In genomic region chr10:80819406-80819805, GRCm38 (mm10) we compare ENCODE assay signal across 25 mouse cellular contexts. TPM values are rescaled to one million over a fixed set of nuclear protein-coding genes. Genes with fewer than 3 reads are reported as not detected.
DNase-seq lines count a peak whose midpoint lies in the region; ATAC-seq and TF ChIP-seq lines count a peak whose summit lies in the region.
"Had no signal": no experiment of that assay in that cellular context is flagged by ENCODE, and none has a peak within 500 bp of the region (broad histone marks: within the 10 kb centered on the region; RNA-seq: fewer than 3 reads in every experiment).

No protein-coding gene starts in this region.

- no peaks in the 10 kb centered on the region for H3K9me3 ChIP-seq in hindbrain, embryonic 16.5 days (ENCODE audit: control insufficient read depth, low read length)
- no peaks in the 10 kb centered on the region for H3K9me3 ChIP-seq in hindbrain, embryonic 11.5 days (ENCODE audit: control insufficient read depth, low read length)
- no peaks in the 10 kb centered on the region for H3K9me3 ChIP-seq in liver, embryonic 13.5 days (replicated peaks)
- H3K9me3 ChIP-seq: forebrain, embryonic 10.5 days; hindbrain, embryonic 15.5 days; limb, embryonic 10.5 days; midbrain, embryonic 12.5 days; neural tube, embryonic 15.5 days had no signal

- 0 out of 2 replicates have a peak overlapping the region, but pooled peaks have one; percentile 11 for H3K9ac ChIP-seq in hindbrain, embryonic 16.5 days (ENCODE audit: low read depth, low read length)
- H3K9ac ChIP-seq in hindbrain, embryonic 11.5 days (ENCODE audit: low read depth, low read length), result no peak overlapping the region
- H3K9ac ChIP-seq in liver, embryonic 13.5 days, result peak overlapping the region; percentile 54
- H3K9ac ChIP-seq: hindbrain, embryonic 15.5 days; lung, embryonic 14.5 days; midbrain, embryonic 12.5 days; neural tube, embryonic 15.5 days had no signal

- no peaks in the 10 kb centered on the region for H3K36me3 ChIP-seq in hindbrain, embryonic 16.5 days (ENCODE audit: control insufficient read depth, insufficient read depth, low read length)
- no peaks in the 10 kb centered on the region for H3K36me3 ChIP-seq in hindbrain, embryonic 11.5 days (ENCODE audit: control insufficient read depth, insufficient read depth, low read length)
- no peaks in the 10 kb centered on the region for H3K36me3 ChIP-seq in liver, embryonic 13.5 days
- H3K36me3 ChIP-seq: forebrain, embryonic 10.5 days; hindbrain, embryonic 15.5 days; limb, embryonic 10.5 days; midbrain, embryonic 12.5 days; neural tube, embryonic 15.5 days had no signal

- ATAC-seq in hindbrain, embryonic 16.5 days, result no peak
- ATAC-seq in hindbrain, embryonic 11.5 days (ENCODE audit: low FRiP score), result no peak
- ATAC-seq in liver, embryonic 13.5 days (ENCODE audit: low read depth), result no peak

- no peak for TF ChIP-seq CTCF in bone marrow, adult 2 months (IDR thresholded peaks at IDR 0.05; ENCODE audit: control insufficient read depth, insufficient read depth, low read length)

- 64% methylated on average over 3 of the region's 3 CpGs for WGBS in hindbrain, embryonic 16.5 days
- 60% methylated on average over 3 of the region's 3 CpGs for WGBS in hindbrain, embryonic 11.5 days
- 73% methylated on average over 3 of the region's 3 CpGs for WGBS in bone marrow, adult 2 months
- 52% methylated on average over 3 of the region's 3 CpGs for WGBS in liver, embryonic 13.5 days (ENCODE audit: insufficient replicate concordance)

- no peak for TF ChIP-seq POLR2A in bone marrow, adult 2 months (IDR thresholded peaks at IDR 0.05; ENCODE audit: borderline replicate concordance, control insufficient read depth, low read depth, low read length)

- H3K4me1 ChIP-seq in hindbrain, embryonic 16.5 days (ENCODE audit: control insufficient read depth, insufficient read depth, low read depth, low read length), result no peaks in the 10 kb centered on the region
- H3K4me1 ChIP-seq in hindbrain, embryonic 11.5 days (replicated peaks; ENCODE audit: control insufficient read depth, insufficient read depth, low read length), result no peaks in the 10 kb centered on the region
- H3K4me1 ChIP-seq in bone marrow, adult 2 months (ENCODE audit: control insufficient read depth, insufficient read depth, low read length), result peaks cover 4% of the 10 kb centered on the region
- H3K4me1 ChIP-seq in liver, embryonic 13.5 days (replicated peaks), result peaks cover 54% of the 10 kb centered on the region
- H3K4me1 ChIP-seq: forebrain, embryonic 10.5 days; hindbrain, embryonic 15.5 days; limb, embryonic 10.5 days; midbrain, embryonic 12.5 days; neural tube, embryonic 15.5 days had no signal

- H3K27ac ChIP-seq in hindbrain, embryonic 16.5 days (ENCODE audit: low read depth, low read length), result no peak overlapping the region
- H3K27ac ChIP-seq in hindbrain, embryonic 11.5 days (ENCODE audit: low read depth, low read length), result no peak overlapping the region
- H3K27ac ChIP-seq in bone marrow, adult 2 months (ENCODE audit: control insufficient read depth, insufficient read depth, low read depth, low read length, poor library complexity), result peak overlapping the region; percentile 87
- peak overlapping the region; percentile 94 for H3K27ac ChIP-seq in liver, embryonic 13.5 days
- H3K27ac ChIP-seq: forebrain, embryonic 10.5 days; heart, adult 2 months; hindbrain, embryonic 15.5 days; limb, embryonic 10.5 days; macrophage; midbrain, embryonic 12.5 days; neural tube, embryonic 15.5 days had no signal

- no peaks in the 10 kb centered on the region for H3K27me3 ChIP-seq in hindbrain, embryonic 16.5 days (replicated peaks; ENCODE audit: control insufficient read depth, insufficient read depth, low read length)
- H3K27me3 ChIP-seq in hindbrain, embryonic 11.5 days (ENCODE audit: control insufficient read depth, insufficient read depth, low read length), result no peaks in the 10 kb centered on the region
- no peaks in the 10 kb centered on the region for H3K27me3 ChIP-seq in liver, embryonic 13.5 days
- H3K27me3 ChIP-seq: hindbrain, embryonic 15.5 days; midbrain, embryonic 12.5 days; neural tube, embryonic 15.5 days had no signal

- H3K4me2 ChIP-seq in hindbrain, embryonic 16.5 days (ENCODE audit: low read length), result no peak overlapping the region
- no peak overlapping the region for H3K4me2 ChIP-seq in hindbrain, embryonic 11.5 days (replicated peaks; ENCODE audit: low read depth, low read length)
- H3K4me2 ChIP-seq in liver, embryonic 13.5 days, result peak overlapping the region; percentile 36
- H3K4me2 ChIP-seq: hindbrain, embryonic 15.5 days; lung, embryonic 14.5 days; midbrain, embryonic 12.5 days; neural tube, embryonic 15.5 days had no signal

- no peak for DNase-seq in hindbrain, embryonic 11.5 days (ENCODE audit: low spot score)
- DNase-seq in kidney, postnatal 10 days, result peak; percentile 62
- no peak for DNase-seq in liver, embryonic 13.5 days
- DNase-seq in urinary bladder, postnatal 14 days (ENCODE audit: low spot score), result no peak
- DNase-seq in lung, postnatal 14 days, result no peak
- DNase-seq in cerebellum, adult 11-12 months, result no peak
- DNase-seq: adrenal gland, postnatal 10 days; B cell, adult 2 months; cerebellum, adult 2 months; gastrocnemius, postnatal 10 days; heart, adult 2 months; layer of hippocampus, postnatal 36 days; lung, embryonic 14.5 days had no signal

- no peak overlapping the region for H3K4me3 ChIP-seq in hindbrain, embryonic 16.5 days (ENCODE audit: low read length)
- no peak overlapping the region for H3K4me3 ChIP-seq in hindbrain, embryonic 11.5 days (ENCODE audit: low read depth, low read length)
- no peak overlapping the region for H3K4me3 ChIP-seq in bone marrow, adult 2 months (replicated peaks; ENCODE audit: control insufficient read depth, low read depth, low read length)
- no peak overlapping the region for H3K4me3 ChIP-seq in liver, embryonic 13.5 days (replicated peaks)
- H3K4me3 ChIP-seq: forebrain, embryonic 10.5 days; heart, adult 2 months; hindbrain, embryonic 15.5 days; limb, embryonic 10.5 days; midbrain, embryonic 12.5 days; neural tube, embryonic 15.5 days had no signal

RNA-seq across cellular contexts. Expression of gene Jsrp1, which starts 6.1 kb away (rescaled TPM):
- polyA plus RNA-seq in hindbrain, embryonic 16.5 days (2015; fragmentation: Nextera tagmentation; extraction: Ambion mirVana), result 1.1 and 1.2 TPM in 2 replicates
- 0.36 and 0.61 TPM in 2 replicates for polyA plus RNA-seq in hindbrain, embryonic 11.5 days (2014; fragmentation: Nextera tagmentation; extraction: Ambion mirVana)
- 1.4 TPM in 1 of 2 replicates, not detected in the other for polyA plus RNA-seq in bone marrow, adult 2 months (2011; ENCODE audit: insufficient read depth, insufficient read length, low replicate concordance, missing spikeins)
- polyA plus RNA-seq in liver, embryonic 13.5 days (2015; fragmentation: Nextera tagmentation; extraction: Ambion mirVana), result 0.20 and 0.38 TPM in 2 replicates
- polyA plus RNA-seq: large intestine, adult 2 months; macrophage; small intestine, adult 2 months had no signal

RNA-seq across cellular contexts. Expression of gene Oaz1, which starts 7.0 kb away (rescaled TPM):
- 1,272 and 1,293 TPM in 2 replicates for polyA plus RNA-seq in hindbrain, embryonic 16.5 days (2015; fragmentation: Nextera tagmentation; extraction: Ambion mirVana)
- 1,755 and 1,772 TPM in 2 replicates for polyA plus RNA-seq in hindbrain, embryonic 11.5 days (2014; fragmentation: Nextera tagmentation; extraction: Ambion mirVana)
- polyA plus RNA-seq in bone marrow, adult 2 months (2011; ENCODE audit: insufficient read depth, insufficient read length, low replicate concordance, missing spikeins), result 672 and 986 TPM in 2 replicates
- 1,324 and 1,529 TPM in 2 replicates for polyA plus RNA-seq in liver, embryonic 13.5 days (2015; fragmentation: Nextera tagmentation; extraction: Ambion mirVana)

RNA-seq across cellular contexts. Expression of gene Amh, which starts 14.4 kb away (rescaled TPM):
- polyA plus RNA-seq in hindbrain, embryonic 16.5 days (2015; fragmentation: Nextera tagmentation; extraction: Ambion mirVana), result not detected in 2 replicates
- polyA plus RNA-seq in hindbrain, embryonic 11.5 days (2014; fragmentation: Nextera tagmentation; extraction: Ambion mirVana), result not detected in 2 replicates
- polyA plus RNA-seq in bone marrow, adult 2 months (2011; ENCODE audit: insufficient read depth, insufficient read length, low replicate concordance, missing spikeins), result 3.0 TPM in 1 of 2 replicates, not detected in the other
- not detected in 2 replicates for polyA plus RNA-seq in liver, embryonic 13.5 days (2015; fragmentation: Nextera tagmentation; extraction: Ambion mirVana)
- polyA plus RNA-seq: embryonic facial prominence, embryonic 11.5 days; limb, embryonic 10.5 days; macrophage; neural tube, embryonic 15.5 days; stomach, embryonic 14.5 days had no signal

RNA-seq across cellular contexts. Expression of gene Plekhj1, which starts 21.0 kb away (rescaled TPM):
- polyA plus RNA-seq in hindbrain, embryonic 16.5 days (2015; fragmentation: Nextera tagmentation; extraction: Ambion mirVana), result 129 and 140 TPM in 2 replicates
- 142 and 150 TPM in 2 replicates for polyA plus RNA-seq in hindbrain, embryonic 11.5 days (2014; fragmentation: Nextera tagmentation; extraction: Ambion mirVana)
- 123 and 186 TPM in 2 replicates for polyA plus RNA-seq in bone marrow, adult 2 months (2011; ENCODE audit: insufficient read depth, insufficient read length, low replicate concordance, missing spikeins)
- 97.5 and 105 TPM in 2 replicates for polyA plus RNA-seq in liver, embryonic 13.5 days (2015; fragmentation: Nextera tagmentation; extraction: Ambion mirVana)

RNA-seq across cellular contexts. Expression of gene Sf3a2, which starts 21.4 kb away (rescaled TPM):
- 44.7 and 59.9 TPM in 2 replicates for polyA plus RNA-seq in hindbrain, embryonic 16.5 days (2015; fragmentation: Nextera tagmentation; extraction: Ambion mirVana)
- 83.4 and 84.4 TPM in 2 replicates for polyA plus RNA-seq in hindbrain, embryonic 11.5 days (2014; fragmentation: Nextera tagmentation; extraction: Ambion mirVana)
- polyA plus RNA-seq in bone marrow, adult 2 months (2011; ENCODE audit: insufficient read depth, insufficient read length, low replicate concordance, missing spikeins), result 26.5 and 34.5 TPM in 2 replicates
- 35.7 and 48.5 TPM in 2 replicates for polyA plus RNA-seq in liver, embryonic 13.5 days (2015; fragmentation: Nextera tagmentation; extraction: Ambion mirVana)

Comparison
In these comparisons a context has a peak if more than half of its experiments do, and no peak if none do; other contexts are left out.
1. H3K27ac ChIP-seq: peak in bone marrow, adult 2 months (single experiment) and liver, embryonic 13.5 days (single experiment); none in hindbrain, embryonic 16.5 days (single experiment) and hindbrain, embryonic 11.5 days (single experiment).